Mouse (Mus musculus) Patski (cell line): Measurements from ENCODE around the gene Capn5. TPM values are rescaled to one million over a fixed set of nuclear protein-coding genes. Genes with fewer than 3 reads are reported as not detected.

Experiments
- ATAC-seq: fragments of 100-300 bp; one replicate; pipeline ENCODE4 v1.8.0; 2021
- CTCF ChIA-PET: fragments of 350-600 bp; sonication (Branson Sonifier 250); formaldehyde crosslinking; loops from one replicate; lab custom pipeline; 2022; ENCODE audit warnings: inconsistent platforms; lab: Charles Lee
- POLR2A ChIA-PET: fragments of 350-600 bp; sonication (Branson Sonifier 250); formaldehyde crosslinking; loops from one replicate; lab custom pipeline; 2022; ENCODE audit warnings: antibody characterized with exemption, inconsistent platforms; lab: Charles Lee
- DNase-seq: peaks from one replicate; pipeline ENCODE4 v3.0.0-alpha.2; 2011; ENCODE audit warnings: low read depth, low spot score
- H3K27me3 ChIP-seq: fragments of 371-371 bp; one replicate; pipeline ENCODE4 v1.5.1; 2021
- CTCF ChIP-seq: fragments of 100-300 bp; IDR thresholded peaks from one replicate; pipeline ENCODE4 v1.5.1; 2021
- in situ Hi-C: fragments of 300-500 bp; cut with MboI; formaldehyde crosslinking; loops from 3 replicates; pipeline ENCODE4 v1.11.1; 2018; ENCODE audit warnings: low pct_unique_long_range_greater_than_20kb, mixed read lengths
- polyA plus RNA-seq: library from polyadenylated mRNA; unstranded; gene quantifications from one replicate; pipeline ENCODE4 v1.2.3, GENCODE M21; 2021

Capn5 gene
- polyA plus RNA-seq, 1 experiment from 2014 or later, result 69.8 TPM

GRCm38 (mm10) chr7:98106272-98106671 lies 71.8 kb downstream of the Capn5 start:
- in situ Hi-C loops, result no loop called here

DNA sequence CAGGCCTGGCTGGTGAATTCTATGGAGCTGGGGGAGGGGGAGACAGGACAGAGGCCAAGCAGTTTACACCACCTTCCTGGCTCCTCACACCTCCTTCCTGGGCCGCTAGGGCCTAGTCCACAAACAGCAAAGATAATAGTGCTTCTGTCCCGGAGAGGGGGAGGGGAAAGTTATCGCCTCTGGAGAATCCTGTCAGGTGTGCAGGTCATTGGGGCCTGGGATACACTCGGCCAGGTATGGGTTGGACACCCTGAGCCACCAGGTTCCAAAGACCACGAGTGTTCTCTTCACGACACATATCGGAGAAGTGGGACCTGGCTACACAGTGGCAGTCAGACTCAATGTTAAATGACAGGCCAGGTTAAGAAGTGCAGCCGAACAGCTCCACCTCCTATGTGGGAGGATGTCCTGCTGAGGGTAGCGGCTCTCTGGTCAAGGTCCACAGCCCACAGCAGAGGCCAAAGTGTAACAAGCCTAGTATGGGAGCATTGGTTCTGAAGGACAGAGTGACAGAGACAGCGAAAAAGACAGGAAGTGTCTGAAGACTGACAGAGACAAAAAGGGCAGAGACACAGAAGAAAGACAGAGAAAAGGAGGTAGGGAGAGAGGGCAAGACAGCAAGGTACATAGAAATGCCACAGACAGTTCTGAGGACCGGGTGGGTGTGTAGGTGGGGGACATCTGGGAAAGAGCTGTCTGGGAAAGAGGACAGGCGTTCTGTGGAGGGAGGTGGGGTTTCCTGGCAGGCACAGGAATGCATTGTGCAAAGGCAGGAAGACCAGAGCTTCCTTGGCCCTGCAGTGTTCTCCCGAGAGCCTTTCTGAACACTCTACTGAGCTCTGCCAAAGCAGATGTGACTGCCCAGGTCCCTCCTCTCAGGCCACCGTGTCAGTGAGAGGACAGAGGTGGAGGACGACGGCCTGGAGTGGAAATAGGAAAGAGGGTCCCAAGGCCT lies 73.3 kb downstream of the Capn5 start:
- H3K27me3 ChIP-seq, result no peaks in the 10 kb centered on the region
- ChIA-PET CTCF (interaction anchor here (1.0 to 2.1 kb wide), 4 partner anchors 11 to 86 kb away, joined by 3 to 7 read pairs (median 4); partner anchors contain the start of gene Myo7a), POLR2A (interaction anchor here (1.0 kb wide), 1 partner anchor 10 kb away, joined by 3 read pairs; no protein-coding TSS in a partner anchor)
- DNase-seq (no peak), ATAC-seq (no peak)
- TF ChIP-seq CTCF, result no peak
- in situ Hi-C loops, result no loop called here

More at GRCm38 (mm10) chr7:98106272-98106671, 71.8 kb downstream of the Capn5 start:
- TF ChIP-seq CTCF, result no peak
- CTCF ChIA-PET, result no interaction called here
- no peak for DNase-seq
- no peak for ATAC-seq
- POLR2A ChIA-PET, result no interaction called here
- no peaks in the 10 kb centered on the region for H3K27me3 ChIP-seq

DNA sequence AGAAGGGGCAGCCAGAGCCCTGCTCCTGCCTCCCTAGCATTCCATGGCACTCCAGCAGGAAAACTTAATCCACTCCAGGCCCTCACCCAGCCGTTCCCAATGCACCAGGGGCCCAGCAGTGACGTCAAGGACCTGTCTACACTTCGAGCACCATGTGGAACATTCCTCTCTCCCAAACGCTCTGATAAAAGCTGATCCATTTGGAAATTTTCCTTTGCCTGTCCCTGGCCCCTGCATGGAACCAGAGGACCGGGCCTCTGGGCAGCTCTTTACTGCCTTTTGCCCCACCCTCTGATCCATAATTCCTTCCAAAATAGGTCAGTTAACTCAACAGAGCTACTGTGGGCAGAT lies 74.2 kb downstream of the Capn5 start:
- TF ChIP-seq CTCF, result no peak
- H3K27me3 ChIP-seq, result no peaks in the 10 kb centered on the region
- ChIA-PET CTCF (interaction anchor here (0.8 to 2.1 kb wide), 7 partner anchors 13 to 87 kb away, joined by 3 to 7 read pairs (median 4); partner anchors contain the start of gene Myo7a), POLR2A (no interaction called here)
- ATAC-seq, result no peak
- in situ Hi-C loops, result no loop called here
- DNase-seq, result no peak

DNA sequence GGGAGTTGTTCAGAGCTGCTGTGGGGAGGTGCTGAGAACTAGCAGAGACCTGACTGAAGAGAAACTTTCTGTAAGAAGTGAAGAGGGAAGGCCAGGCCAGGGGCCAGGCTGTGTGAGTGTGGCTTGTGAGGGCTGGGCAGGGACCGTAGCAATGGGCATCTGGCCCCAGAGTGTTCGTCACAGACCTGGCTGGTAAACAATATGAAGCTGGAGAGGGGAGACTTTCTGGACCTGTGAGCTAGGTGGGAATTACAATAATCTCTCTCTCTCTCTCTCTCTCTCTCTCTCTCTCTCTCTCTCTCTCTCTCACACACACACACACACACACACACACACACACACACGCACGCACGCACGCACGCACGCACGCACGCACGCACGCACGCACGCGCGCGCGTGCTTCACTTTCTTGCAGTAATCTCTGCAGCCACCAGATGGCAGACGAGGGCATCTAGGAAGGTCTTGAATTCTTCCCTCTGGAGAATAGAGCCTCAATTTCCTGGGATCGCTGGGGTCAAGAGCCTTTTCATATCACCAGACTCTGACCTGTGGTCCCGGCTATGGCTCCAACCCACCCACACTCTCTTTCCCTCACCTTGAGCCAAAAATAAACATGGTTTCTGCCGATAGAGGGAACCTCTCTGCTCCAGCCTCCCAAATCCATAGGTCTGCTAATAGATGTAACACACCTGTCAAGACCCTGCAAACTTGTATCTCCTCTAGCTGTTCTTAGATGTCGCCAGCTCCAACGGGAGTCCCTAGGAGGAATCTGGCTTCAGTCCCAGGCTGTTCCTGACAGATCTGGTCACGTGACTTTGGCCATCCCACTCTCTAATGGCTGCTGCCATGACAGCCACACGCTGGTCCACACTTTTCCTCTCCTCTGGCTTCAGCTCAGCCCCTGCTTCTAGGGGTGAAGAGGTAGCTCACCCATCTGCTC lies 74.8 kb downstream of the Capn5 start:
- ChIA-PET POLR2A (no interaction called here), CTCF (interaction anchor here (0.6 to 2.1 kb wide), 8 partner anchors 14 to 88 kb away, joined by 3 to 7 read pairs (median 4); partner anchors contain the start of gene Myo7a)
- DNase-seq, result no peak
- TF ChIP-seq CTCF, result no peak
- no peaks in the 10 kb centered on the region for H3K27me3 ChIP-seq
- in situ Hi-C loops, result no loop called here
- ATAC-seq, result no peak

DNA sequence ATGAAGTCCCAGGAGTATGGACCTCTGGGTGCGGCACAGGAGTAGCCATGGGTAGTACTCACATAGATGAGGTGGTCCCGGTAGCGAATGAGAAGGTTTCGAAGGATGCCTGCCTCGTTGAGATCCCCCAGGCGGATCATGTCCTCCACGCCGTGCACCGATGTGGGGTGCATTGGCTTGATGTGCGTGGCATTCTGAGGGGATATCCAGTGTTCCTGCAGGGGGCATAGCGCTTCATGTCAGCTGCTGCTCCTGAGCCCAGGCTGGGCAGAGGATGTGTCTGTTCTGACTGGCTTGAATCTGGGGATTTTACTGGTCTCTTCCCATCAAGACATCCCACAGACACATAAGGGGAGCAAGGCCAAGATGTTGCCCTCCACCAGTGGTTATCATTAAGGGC lies 75.6 kb downstream of the Capn5 start:
- TF ChIP-seq CTCF, result no peak
- POLR2A ChIA-PET, result no interaction called here
- no peak for DNase-seq
- no peak for ATAC-seq
- CTCF ChIA-PET, result interaction anchor here (0.6 to 2.1 kb wide), 4 partner anchors 15 to 89 kb away, joined by 3 to 7 read pairs (median 4); no protein-coding TSS in a partner anchor
- in situ Hi-C loops, result no loop called here
- H3K27me3 ChIP-seq, result no peaks in the 10 kb centered on the region

GRCm38 (mm10) chr7:98097557-98097956 lies 80.5 kb downstream of the Capn5 start:
- POLR2A ChIA-PET, result no interaction called here
- in situ Hi-C loops, result no loop called here
- no peak for TF ChIP-seq CTCF
- CTCF ChIA-PET, result no interaction called here
- ATAC-seq (no peak), DNase-seq (no peak)
- H3K27me3 ChIP-seq, result no peaks in the 10 kb centered on the region

- TF ChIP-seq CTCF, result no peak
- CTCF ChIA-PET, result interaction anchor here (1.3 kb wide), 1 partner anchor 25 kb away, joined by 3 read pairs; no protein-coding TSS in a partner anchor
- no peaks in the 10 kb centered on the region for H3K27me3 ChIP-seq
- DNase-seq (no peak), ATAC-seq (no peak)
- POLR2A ChIA-PET, result no interaction called here
- in situ Hi-C loops, result no loop called here
Measured at GRCm38 (mm10) chr7:98095852-98096251, 82.2 kb downstream of the Capn5 start.

DNA sequence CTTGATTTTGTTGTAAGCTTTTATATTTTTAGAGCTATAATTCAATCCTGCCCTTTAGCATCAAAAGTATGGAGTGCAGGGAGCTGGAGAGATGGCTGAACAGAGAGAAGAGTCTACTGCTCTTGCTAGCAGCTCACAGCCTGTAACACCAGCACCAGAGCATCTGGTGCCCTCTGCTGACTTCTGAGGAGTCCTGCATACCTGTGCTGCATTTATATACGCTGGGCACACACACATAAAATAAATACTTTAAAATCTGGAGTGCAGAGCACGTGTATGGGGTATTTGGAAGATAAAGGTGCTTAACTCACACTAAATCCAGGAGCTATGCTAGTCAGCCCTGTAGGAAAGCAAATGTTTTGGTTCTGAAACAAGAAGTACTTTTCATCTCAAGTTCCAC lies 91.7 kb downstream of the Capn5 start:
- in situ Hi-C loops, result no loop called here
- ChIA-PET CTCF (interaction anchor here (1.1 to 1.4 kb wide), 3 partner anchors 8 to 18 kb away, joined by 3 to 5 read pairs (median 4); no protein-coding TSS in a partner anchor), POLR2A (no interaction called here)
- no peak for TF ChIP-seq CTCF
- DNase-seq (no peak), ATAC-seq (no peak)
- H3K27me3 ChIP-seq, result no peaks in the 10 kb centered on the region

GRCm38 (mm10) chr7:98085314-98085713 lies 92.8 kb downstream of the Capn5 start:
- no peak for TF ChIP-seq CTCF
- CTCF ChIA-PET, result interaction anchor here (0.8 to 1.9 kb wide), 5 partner anchors 9 to 17 kb away, joined by 3 to 7 read pairs (median 4); no protein-coding TSS in a partner anchor
- in situ Hi-C loops, result no loop called here
- POLR2A ChIA-PET, result no interaction called here
- H3K27me3 ChIP-seq, result no peaks in the 10 kb centered on the region
- DNase-seq (no peak), ATAC-seq (no peak)
